Comparison of ENCODE assay signal across 25 mouse cellular contexts in genomic region chr16:46619871-46620270, GRCm38 (mm10).
"Had no signal": no experiment of that assay in that cellular context is flagged by ENCODE, and none has a peak within 500 bp of the region (broad histone marks: within the 10 kb centered on the region; RNA-seq: fewer than 3 reads in every experiment).

No protein-coding gene starts in this region.

- DNase-seq: heart, postnatal 10 days; heart, postnatal 14 days; heart, postnatal 36 days; heart, postnatal 4 days; kidney, adult 18-20 months; kidney, postnatal 10 days; kidney, postnatal 14 days; kidney, postnatal 4 days; layer of hippocampus, adult 9-11 months; layer of hippocampus, postnatal 36 days had no signal

- H3K4me1 ChIP-seq: heart, embryonic 10.5 days; heart, embryonic 12.5 days; heart, embryonic 13.5 days; heart, embryonic 15.5 days; hindbrain, embryonic 10.5 days; hindbrain, embryonic 12.5 days; hindbrain, embryonic 13.5 days; hindbrain, embryonic 15.5 days; intestine, embryonic 15.5 days had no signal

- H3K27ac ChIP-seq: heart, embryonic 10.5 days; heart, embryonic 13.5 days; heart, embryonic 15.5 days; hindbrain, embryonic 10.5 days; hindbrain, embryonic 12.5 days; hindbrain, embryonic 13.5 days; hindbrain, embryonic 14.5 days; hindbrain, embryonic 15.5 days; hindbrain, postnatal 0 days; intestine, embryonic 15.5 days; kidney, embryonic 15.5 days; kidney, postnatal 0 days; layer of hippocampus, adult 2 months; left cerebral cortex, adult 2 months had no signal

- H3K36me3 ChIP-seq: heart, embryonic 10.5 days; heart, embryonic 12.5 days; heart, embryonic 13.5 days; heart, embryonic 15.5 days; hindbrain, embryonic 10.5 days; hindbrain, embryonic 12.5 days; hindbrain, embryonic 13.5 days; hindbrain, embryonic 15.5 days; intestine, embryonic 15.5 days; kidney, embryonic 15.5 days had no signal

- H3K27me3 ChIP-seq: heart, embryonic 12.5 days; heart, embryonic 13.5 days; heart, embryonic 15.5 days; hindbrain, embryonic 12.5 days; hindbrain, embryonic 13.5 days; hindbrain, embryonic 15.5 days; intestine, embryonic 15.5 days; kidney, embryonic 15.5 days had no signal

- H3K4me3 ChIP-seq: heart, embryonic 10.5 days; heart, embryonic 12.5 days; heart, embryonic 13.5 days; heart, embryonic 15.5 days; hindbrain, embryonic 10.5 days; hindbrain, embryonic 12.5 days; hindbrain, embryonic 13.5 days; hindbrain, embryonic 15.5 days; intestine, embryonic 15.5 days; kidney, embryonic 15.5 days; layer of hippocampus, adult 2 months; left cerebral cortex, adult 2 months had no signal
